In genomic region chr15:91526876-91527275, GRCm38 (mm10) we compare ENCODE assay signal across 16 mouse cellular contexts.
"Had no signal": no experiment of that assay in that cellular context is flagged by ENCODE, and none has a peak within 500 bp of the region (broad histone marks: within the 10 kb centered on the region; RNA-seq: fewer than 3 reads in every experiment).

No protein-coding gene starts in this region.

- H3K36me3 ChIP-seq: limb, embryonic 10.5 days; liver, embryonic 15.5 days; neural tube, embryonic 15.5 days had no signal

- DNase-seq: kidney, adult 9 months; kidney, postnatal 36 days; lung, adult 2 months; lung, postnatal 36 days; midbrain, embryonic 14.5 days; right cerebral cortex, postnatal 4 days; spleen, adult 18-20 months; thymus, adult 18-20 months; thymus, postnatal 14 days had no signal

- ATAC-seq: lung, postnatal 0 days had no signal

- H3K9ac ChIP-seq: liver, embryonic 15.5 days; neural tube, embryonic 15.5 days had no signal

- H3K4me1 ChIP-seq: limb, embryonic 10.5 days; liver, embryonic 15.5 days had no signal

- H3K27me3 ChIP-seq: liver, embryonic 15.5 days; neural tube, embryonic 15.5 days had no signal

- H3K27ac ChIP-seq: kidney, postnatal 0 days; limb, embryonic 10.5 days; liver, embryonic 15.5 days; neural tube, embryonic 15.5 days had no signal

- H3K9me3 ChIP-seq: limb, embryonic 10.5 days; liver, embryonic 15.5 days; neural tube, embryonic 15.5 days had no signal

- H3K4me2 ChIP-seq: liver, embryonic 11.5 days; liver, embryonic 15.5 days; neural tube, embryonic 15.5 days had no signal

- H3K4me3 ChIP-seq: limb, embryonic 10.5 days; liver, embryonic 15.5 days; myocyte; neural tube, embryonic 15.5 days had no signal
